Mouse (Mus musculus) Muller cell, postnatal 12 days (primary cell): ENCODE measurements around the gene Slc17a5.

Source experiments
- DNase-seq: peaks from one replicate; pipeline ENCODE4 v3.0.0-alpha.2; 2015; ENCODE audit errors: inconsistent ontology term

The Slc17a5 gene

DNA sequence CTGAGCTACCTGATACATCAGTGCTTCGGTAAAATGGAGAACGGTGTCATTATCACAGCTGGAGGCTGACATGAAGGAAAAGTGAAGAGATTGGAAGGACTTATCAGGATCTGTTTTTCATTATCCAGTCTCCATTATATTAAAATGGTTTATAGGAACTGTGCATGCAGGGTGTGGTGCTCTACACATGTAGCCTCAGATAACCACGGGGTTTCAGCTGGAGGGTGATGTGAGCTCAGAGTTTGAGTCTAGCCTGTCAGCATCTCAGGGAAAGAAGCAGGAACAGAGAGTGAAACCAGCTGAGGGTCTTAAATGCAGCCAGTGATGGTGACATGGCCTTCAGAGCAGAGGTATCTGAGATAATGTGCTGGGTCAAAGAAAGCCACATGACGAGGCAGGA lies 28.4 kb downstream of the Slc17a5 start:
- DNase-seq: no peak

GRCm38 (mm10) chr9:78558586-78559214 lies 29.1 kb downstream of the Slc17a5 start:
- DNase-seq: peak; percentile 17

GRCm38 (mm10) chr9:78557041-78557440 lies 30.8 kb downstream of the Slc17a5 start:
- no peak for DNase-seq

- DNase-seq: peak; percentile 27
Measured at GRCm38 (mm10) chr9:78552984-78553383, 34.9 kb downstream of the Slc17a5 start.

DNA sequence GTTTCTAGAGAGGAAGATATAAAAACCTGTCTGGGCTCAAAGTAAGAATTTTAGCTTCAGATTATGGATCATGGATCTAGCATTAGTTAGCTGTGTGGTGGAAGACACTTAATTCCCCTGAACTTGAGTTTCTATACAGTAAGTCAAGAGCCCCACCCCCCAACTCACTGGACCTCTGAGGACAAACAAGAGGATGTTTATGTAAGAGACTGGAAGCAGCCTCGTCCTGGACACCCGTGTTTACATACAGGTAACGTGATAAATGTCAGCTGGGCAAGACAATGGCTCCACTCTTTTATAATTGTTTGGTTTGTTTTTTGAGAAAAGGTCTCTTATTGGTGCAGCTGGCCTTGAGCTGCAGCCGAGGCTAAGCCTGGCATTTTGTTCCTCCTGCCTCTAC lies 36.1 kb downstream of the Slc17a5 start:
- DNase-seq: no peak

- no peak for DNase-seq
Measured at GRCm38 (mm10) chr9:78547742-78548141, 40.1 kb downstream of the Slc17a5 start.

GRCm38 (mm10) chr9:78546944-78547343 lies 40.9 kb downstream of the Slc17a5 start:
- DNase-seq: no peak

DNA sequence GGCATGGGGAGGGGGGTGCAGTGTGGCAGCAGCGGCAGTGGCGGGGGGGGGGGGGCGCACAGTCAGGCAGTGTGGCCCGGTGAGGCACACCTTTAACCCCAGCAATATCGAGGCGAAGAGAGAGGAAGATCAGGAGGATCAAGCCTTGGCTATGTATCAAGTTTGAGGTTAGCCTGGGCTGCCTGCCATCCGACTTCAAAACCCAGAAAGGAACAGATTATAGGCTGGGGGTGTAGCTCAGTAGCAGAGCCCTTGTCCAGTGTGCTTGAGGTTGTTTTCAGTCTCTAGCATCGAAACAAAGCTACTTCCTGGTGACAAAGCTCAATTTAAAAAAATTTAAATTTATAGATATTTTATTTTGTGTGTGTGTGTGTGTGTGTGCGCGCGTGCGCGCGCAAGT lies 46.1 kb downstream of the Slc17a5 start:
- DNase-seq: no peak

GRCm38 (mm10) chr9:78538421-78538820 lies 49.4 kb downstream of the Slc17a5 start:
- DNase-seq: no peak

DNA sequence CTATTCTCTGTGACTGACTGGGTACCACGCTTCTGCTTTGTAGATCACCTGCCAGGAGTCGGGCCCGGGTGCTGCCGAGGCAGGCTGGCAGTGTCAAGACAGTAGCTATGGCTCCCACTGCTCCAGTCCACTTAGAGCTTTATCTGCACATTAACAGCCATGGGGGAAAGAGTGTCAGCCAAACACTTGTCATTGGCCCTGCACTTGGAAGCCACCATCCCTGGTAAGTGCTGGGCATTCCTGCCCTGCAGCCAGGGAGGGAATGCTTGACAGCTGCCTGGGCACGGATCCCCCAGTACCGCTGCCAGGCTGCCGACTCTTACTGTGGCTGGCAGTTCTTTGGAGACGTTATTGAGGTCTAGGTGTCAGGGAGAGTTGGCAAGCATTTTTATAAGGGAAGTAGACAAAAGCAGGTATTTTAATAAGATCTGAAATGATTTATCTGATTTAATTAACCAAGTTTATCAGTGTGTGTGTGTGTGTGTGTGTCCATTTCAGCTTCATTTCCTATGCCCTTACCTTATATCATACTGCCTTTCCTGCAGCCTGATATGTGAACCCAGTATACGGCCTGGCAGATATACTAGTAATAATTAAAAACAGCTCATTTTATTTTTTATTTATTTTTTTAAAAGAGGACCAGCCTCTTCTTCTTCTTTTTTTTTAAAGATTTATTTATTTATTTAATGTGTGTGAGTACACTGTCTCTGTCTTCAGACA lies 50.5 kb downstream of the Slc17a5 start:
- DNase-seq: peak; percentile 72

GRCm38 (mm10) chr9:78534606-78535005 lies 53.2 kb downstream of the Slc17a5 start:
- no peak for DNase-seq

DNA sequence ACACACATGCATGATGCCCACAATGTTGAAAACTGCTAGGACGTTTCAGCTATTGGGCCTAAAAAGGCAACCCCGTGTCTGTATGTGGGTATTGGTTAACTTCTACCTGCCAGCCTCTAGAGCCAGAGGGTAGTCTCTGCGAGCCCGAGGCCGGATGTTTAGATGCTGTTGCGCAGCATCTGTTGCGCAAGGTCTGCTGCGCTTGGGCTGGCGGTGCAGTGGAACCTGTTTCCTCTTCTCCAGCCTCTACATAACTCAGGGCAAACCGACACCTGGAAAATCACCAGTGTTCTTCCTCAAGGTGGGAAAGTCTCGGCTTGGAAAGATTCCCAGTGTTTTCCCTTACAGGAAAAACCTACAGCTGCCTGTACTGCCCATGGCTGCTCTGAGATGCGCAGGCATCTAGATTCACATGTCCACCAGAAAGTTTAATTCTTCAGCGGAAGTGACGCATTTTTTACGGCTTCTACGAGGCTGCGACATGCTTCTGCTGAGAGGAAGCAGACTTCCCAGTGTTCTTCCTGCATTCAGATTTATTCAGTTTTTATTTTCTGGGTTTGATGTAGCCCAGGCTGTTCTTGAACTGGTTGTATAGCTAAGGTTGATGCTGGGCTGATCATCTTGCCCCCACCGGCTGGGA lies 54.4 kb downstream of the Slc17a5 start:
- DNase-seq: no peak

GRCm38 (mm10) chr9:78532341-78532819 lies 55.5 kb downstream of the Slc17a5 start:
- no peak for DNase-seq

GRCm38 (mm10) chr9:78531816-78532215 lies 56.0 kb downstream of the Slc17a5 start:
- DNase-seq: peak; percentile 68

GRCm38 (mm10) chr9:78527767-78528381 lies 60.0 kb downstream of the Slc17a5 start:
- peak; percentile 88 for DNase-seq

- peak; percentile 96 for DNase-seq
Measured at GRCm38 (mm10) chr9:78527301-78527761, 60.5 kb downstream of the Slc17a5 start.

GRCm38 (mm10) chr9:78526206-78526605 lies 61.6 kb downstream of the Slc17a5 start:
- no peak for DNase-seq

- DNase-seq: no peak
Measured at GRCm38 (mm10) chr9:78525451-78526135, 62.2 kb downstream of the Slc17a5 start.

DNA sequence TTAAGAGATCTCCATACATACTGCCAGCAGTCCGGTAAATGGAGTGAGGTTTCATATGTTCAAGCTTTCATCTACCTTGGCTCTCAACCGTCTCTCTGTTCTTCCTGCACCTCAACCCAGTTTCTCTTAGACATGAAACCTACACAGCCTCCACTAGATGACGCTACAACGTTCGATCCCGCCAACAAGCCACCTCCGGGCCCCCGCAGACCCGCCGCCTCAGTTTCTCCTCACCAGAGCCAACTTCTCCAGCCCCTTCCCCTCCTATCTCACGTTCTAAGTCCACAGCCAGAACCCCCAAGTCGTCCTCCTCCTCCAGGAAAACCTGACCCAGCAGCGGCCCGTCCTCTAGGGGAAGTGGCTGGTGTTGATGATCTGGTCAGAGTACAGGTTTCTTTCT lies 66.2 kb downstream of the Slc17a5 start:
- DNase-seq: no peak

- no peak for DNase-seq
Measured at GRCm38 (mm10) chr9:78520780-78521601, 66.8 kb downstream of the Slc17a5 start.
